Mouse (Mus musculus) neutrophil, adult 5-6 weeks (primary cell): Measurements from ENCODE around the gene AB124611. TPM values are rescaled to one million over a fixed set of nuclear protein-coding genes. Genes with fewer than 3 reads are reported as not detected.
"Not testable (repeated sequence)": the region's sequence is repeated elsewhere in the genome, so short reads cannot be mapped to it uniquely, and the experiment has no call there.

Source experiments
- ATAC-seq: fragments of 151-379, 151-347 bp; 2 replicates; pipeline ENCODE4 v1.8.0; 2017; ENCODE audit warnings: mild to moderate bottlenecking, moderate TSS enrichment; ENCODE audit not compliant: insufficient number of reproducible peaks, poor library complexity, low FRiP score, severe bottlenecking; ENCODE audit errors: extremely low read depth
- total RNA-seq: library from RNA; stranded (forward); fragments of 200-1000 nt; gene quantifications from 2 replicates; pipeline ENCODE4 v1.2.3, GENCODE M21; 2017

The AB124611 gene
- total RNA-seq, 1 experiment from 2014 or later = 333 TPM

DNA sequence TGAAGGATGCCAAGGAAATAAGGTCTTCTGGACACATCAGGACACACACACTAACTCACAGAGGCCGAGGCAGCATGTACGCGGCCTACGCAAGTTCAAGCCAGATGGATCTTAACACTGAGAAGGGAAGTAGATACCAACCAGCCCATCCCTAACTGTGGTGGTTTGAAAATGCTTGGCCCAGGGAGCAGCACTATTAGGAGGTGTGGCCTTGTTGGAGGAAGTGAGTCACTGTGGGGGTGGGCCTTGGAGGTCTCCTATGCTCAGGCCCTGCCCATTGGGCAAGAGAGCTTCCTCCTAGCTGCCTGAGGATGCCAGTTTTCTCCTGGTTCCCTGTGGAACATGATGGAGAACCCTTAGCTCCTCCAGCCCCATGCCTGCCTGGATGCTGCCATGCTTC is 12.5 kb upstream of the AB124611 start:
- no peak for ATAC-seq

DNA sequence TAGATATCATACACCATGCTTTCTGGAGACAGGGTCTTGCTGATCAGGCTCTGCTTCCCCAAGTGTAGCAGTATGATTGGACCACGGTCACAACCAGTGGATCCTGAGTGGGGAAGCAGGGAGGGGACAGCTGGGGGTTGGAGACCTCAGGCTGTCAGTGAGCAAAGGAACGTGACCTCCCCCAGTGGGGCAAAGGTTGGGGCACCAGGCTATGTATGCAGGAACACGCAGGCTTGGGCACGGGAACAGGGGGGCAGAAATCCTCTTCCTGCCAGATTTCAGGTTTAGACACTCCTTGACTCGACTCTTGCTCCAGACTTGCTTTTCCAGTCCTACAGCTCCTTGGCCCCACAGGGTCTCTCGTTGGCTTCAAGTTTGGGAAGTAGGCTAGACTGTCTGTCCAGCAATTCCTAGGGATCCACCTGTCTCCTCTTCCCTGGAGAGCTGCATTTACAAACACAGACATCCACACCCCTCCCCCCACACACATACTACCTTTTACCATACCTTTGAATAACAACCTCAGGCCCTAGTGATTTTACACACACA is 8.0 kb upstream of the AB124611 start:
- ATAC-seq = no peak

DNA sequence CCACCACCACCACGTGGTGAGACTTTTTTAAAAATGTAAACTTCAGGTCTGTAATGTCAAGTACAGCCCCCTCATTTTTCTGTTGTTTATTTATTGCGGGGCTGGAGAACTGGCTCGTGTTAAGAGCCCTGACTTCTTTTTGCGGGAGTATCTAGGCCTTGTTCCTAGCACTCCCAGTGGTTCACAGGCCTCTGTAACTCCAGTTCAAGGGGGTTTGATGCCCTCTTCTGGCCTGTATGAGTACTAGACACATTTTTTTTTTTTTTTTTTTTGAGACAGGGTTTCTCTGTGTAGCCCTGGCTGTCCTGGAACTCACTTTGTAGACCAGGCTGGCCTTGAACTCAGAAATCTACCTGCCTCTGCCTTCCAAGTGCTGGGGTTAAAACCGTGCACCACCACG is 7.3 kb upstream of the AB124611 start:
- ATAC-seq = not testable (repeated sequence)

DNA sequence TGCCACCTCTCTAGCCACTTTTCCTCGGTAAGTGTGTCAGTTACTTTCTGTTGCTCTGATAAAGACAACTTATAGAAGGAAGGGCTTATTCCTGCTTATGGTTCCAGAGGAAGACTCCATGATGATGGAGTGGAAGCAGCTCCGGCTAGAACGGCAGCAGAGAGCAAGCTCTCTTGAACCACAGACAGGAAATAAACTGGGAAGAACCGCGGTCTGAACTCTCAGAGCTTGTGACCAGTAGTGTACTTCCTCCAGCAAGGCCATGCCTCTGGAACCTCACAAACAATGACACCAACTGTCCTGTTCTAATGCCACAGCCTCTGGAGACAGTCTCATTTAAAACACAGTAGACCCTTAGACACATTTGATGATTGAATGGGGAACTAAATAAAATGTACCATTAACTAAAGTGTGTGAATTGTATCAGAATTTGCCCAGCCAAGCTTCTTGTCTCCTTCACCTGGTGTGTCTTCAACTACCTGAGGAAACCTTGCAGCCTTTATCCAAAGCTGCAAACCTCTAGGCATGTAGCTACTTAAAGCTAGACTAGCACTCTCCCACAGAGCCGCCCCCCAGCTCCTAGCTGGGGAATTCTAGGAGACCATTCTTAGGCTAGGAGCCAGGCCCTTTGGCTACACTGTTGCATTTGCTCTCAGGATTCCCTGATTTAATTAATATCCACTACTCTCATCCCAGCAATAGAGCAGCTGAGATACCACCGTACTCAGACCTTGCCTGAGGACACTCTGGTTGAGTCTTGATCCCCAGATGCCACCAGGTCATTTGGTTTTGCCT is 637 bp upstream of the AB124611 start:
- ATAC-seq = no peak

DNA sequence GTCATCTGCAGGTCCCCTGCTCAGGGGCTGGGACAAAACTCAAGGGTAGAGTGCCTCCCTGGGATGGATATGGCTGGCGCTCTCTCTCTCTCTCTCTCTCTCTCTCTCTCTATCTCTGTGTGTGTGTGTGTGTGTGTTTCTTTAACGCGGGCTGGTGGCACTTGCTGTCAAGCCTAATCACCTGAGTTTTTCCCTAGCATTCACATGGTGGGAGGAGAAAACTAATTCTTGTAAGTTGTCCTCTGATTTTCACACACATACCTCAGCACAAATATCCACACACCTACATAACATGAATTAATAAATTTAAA is 613 bp downstream of the AB124611 start:
- no peak for ATAC-seq

DNA sequence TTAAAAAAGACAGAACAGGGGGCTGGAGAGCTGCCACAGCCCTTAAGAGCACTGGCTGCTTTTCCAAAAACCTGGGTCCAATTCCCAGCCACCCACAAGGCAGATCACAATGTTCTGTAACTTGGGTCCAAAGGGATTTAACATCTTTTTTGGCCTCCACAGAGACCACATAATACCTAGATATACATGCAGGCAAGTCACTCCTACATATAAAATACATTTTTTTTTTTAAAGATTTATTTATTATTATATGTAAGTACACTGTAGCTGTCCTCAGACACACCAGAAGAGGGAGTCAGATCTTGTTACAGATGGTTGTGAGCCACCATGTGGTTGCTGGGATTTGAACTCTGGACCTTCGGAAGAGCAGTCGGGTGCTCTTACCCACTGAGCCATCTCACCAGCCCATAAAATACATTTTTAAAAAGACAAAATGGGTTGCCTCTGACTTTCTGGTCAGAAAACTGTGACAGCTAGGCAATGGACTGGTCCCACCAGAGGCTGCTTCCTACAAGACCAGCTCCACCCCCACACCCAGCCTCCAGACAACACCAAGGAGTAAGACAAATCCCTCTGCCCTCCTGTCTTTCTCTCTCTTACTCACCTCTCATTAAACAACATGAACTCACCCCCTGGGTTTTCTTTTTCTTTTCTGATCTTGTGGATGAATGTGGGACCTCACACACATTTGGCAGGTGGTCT is 1.3 kb downstream of the AB124611 start:
- no peak for ATAC-seq

DNA sequence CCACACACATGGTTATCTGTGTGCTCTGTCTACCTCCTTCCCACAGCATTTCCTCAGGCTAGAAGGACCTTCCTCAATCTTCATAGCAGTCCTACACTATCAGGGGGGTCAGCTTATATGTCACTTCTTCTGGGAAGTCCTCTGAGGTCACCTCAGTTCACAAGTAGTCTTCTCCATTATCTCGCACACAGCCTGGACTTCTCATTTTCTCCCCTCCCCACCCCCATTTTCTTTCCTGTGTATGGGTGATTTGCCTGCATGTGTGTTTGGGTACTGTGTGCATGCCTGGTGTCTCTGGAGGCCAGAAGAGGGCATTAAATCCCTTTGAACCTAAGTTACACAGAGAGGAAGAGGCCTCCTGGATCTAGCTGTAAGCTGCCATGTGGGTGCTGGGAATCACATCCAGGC is 1.9 kb downstream of the AB124611 start:
- ATAC-seq = peak; percentile 58

DNA sequence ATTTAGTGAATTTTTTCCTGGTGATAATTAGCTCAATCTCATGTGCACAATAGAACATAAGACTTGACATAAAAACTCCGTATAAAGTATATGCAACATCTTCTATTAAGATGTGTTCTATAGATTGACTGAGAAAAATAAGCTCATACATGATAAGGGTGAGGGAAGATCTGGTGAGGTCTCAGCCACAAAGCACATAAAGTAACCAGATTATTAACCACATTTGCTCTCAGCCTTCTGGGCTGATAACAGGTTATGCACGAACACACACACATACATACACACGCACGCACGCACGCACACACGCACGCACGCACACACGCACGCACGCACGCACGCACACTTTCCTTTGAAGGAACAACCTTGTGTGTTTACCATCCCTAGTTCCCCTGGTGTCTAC is 10.5 kb downstream of the AB124611 start:
- no peak for ATAC-seq

DNA sequence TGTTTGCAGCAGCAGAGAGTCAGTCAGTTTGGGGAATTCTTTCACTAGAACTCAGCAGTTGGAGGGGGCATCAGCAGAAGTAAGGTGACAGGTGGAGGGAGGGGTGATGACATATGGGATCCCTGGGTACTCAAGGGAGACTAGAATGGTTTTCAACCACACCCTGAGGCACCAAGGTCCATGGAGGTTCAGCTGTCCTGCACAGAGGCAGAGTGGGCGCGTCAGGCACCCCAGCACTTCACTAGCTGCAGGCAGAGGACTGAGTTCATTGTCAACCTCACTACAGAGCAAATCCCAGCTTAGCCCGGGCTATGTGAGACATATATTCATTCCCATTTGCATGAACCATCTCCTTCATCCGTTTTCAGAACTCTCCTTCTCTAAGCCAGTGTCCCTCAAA is 11.0 kb downstream of the AB124611 start:
- ATAC-seq = no peak

DNA sequence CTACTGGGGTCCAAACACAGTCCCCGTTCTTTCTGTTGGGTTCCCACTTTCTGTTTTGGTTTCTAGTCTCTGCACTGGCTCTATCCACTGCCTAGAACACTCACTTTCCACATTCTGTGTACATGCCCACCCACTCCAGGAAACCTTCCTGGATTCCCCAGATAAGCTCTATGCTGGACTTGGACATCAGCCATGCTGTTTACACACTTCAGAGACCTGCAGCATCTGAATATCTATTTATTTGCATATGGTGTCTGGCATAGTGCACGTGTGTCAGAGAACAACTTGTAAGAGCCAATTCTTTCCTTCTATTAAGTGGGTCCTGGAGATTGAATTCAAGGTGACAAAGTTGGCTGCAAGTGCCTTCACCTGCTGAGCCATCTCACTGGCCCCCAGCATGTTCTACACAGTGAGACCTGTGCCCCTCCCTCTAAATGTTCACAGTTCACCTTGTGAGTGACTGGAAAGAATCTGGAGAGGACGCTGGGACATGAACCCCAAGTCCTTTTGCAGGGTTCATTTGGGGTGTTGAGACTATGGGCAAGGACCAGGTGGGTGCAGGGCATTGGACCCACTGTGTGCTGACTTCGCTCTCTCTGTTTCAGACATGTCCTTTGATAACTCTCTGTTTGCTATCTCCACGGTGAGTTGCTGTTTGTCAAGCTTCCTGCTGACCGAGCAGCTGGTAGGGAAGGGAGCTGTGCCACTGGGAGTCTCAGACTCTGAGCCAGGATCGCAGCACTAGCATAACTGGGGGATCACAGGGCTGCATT is 14.2 kb downstream of the AB124611 start:
- ATAC-seq = no peak

DNA sequence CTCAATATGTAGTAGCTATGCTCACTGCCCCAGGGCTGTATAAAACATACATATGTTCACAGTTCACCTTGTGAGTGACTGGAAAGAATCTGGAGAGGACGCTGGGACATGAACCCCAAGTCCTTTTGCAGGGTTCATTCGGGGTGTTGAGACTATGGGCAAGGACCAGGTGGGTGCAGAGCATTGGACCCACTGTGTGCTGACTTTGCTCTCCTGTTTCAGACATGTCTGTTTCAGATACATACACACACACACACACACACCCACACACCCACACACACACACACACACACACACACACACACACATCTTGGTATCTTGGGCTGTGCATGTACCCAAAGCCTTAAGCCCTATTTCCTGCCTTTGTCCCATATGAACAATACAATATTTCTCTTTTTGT is 16.0 kb downstream of the AB124611 start:
- not testable (repeated sequence) for ATAC-seq

DNA sequence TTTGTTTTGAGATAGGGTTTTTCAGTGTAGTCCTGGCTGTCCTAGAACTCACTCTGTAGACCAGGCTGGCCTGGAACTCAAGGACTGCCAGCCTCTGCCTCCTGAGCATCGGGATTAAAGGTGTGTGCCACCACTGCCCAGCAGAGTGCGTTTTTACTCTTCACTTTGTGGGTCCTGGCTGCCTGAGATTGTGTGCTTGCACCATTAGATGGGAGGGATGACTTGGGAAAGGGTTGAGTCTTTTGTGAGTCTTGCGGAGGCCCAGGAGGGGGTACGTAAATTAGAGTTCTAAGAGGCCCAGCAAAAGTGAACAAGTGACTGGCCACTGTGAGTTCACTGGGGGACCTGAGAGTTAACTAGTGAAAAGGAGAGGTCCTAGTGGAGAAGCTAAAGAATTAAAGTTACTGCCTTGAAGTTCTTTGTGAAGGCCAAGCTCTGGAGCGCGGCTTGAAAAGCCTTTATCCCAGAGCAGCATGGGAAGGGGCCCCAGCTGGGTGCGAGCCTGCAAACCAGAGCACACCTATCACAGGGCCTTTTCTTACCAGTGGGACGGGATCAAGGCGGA is 19.5 kb downstream of the AB124611 start:
- no peak for ATAC-seq

DNA sequence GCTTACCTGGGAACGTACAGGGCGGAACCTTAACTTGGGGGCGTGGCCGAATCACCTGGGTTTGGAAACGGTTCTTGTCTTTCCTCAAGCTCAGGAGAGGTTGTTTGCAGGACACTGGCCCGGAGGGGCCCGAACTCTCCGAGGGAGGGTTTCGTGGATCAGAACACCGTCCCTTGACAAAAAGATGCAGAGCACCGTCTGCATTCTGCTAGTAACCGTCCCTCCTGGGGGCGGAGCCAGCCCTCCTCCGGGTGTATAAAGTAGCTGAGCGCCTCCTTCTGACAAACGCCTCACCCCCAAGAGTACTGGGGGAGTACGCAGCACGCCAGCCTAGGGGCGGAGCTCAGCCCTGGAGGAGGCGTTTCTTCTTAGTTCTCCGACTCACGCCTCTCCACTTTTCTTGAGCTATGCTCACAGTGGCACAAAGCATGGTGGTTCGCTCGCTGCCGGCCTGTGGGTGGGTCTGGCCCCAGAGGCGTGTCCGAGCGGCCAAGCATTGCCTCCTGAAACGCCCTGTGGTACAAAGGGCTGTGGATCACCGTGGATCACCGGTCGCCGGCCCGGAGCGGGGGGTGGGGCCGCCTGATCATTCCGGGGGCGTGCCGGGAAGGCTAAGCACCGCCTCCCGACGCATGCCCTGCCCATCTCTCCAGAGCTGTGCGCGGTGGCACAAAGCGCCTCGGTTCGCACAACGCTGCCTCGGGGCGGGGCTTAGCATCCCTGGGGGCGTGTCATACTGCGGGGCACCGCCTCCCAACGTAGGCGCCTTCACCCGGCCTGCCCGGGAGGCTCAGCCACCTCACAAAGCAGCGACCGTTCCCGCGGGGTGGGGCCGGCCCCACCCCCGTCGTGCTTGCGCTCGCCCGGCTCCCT is 20.2 kb downstream of the AB124611 start:
- peak; percentile 84 for ATAC-seq

DNA sequence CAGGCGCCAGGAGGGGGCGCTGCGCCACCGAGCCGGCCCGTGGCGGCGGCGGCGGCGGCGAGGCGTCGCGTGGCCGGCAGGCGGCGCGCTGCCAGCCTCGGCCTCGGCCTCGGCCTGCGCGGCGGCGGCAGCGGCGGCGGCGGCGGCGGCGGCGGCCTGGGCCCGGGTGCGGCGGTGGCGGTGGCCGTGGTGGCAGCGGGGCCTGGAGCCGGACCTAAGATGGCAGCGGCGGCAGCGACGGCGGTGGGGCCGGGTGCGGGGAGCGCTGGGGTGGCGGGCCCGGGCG is 20.8 kb downstream of the AB124611 start, which contains the start of gene Carm1:
TSS of gene Carm1 (plus strand) at position 106 of the 286 bp plus-strand sequence.
- ATAC-seq = no peak

DNA sequence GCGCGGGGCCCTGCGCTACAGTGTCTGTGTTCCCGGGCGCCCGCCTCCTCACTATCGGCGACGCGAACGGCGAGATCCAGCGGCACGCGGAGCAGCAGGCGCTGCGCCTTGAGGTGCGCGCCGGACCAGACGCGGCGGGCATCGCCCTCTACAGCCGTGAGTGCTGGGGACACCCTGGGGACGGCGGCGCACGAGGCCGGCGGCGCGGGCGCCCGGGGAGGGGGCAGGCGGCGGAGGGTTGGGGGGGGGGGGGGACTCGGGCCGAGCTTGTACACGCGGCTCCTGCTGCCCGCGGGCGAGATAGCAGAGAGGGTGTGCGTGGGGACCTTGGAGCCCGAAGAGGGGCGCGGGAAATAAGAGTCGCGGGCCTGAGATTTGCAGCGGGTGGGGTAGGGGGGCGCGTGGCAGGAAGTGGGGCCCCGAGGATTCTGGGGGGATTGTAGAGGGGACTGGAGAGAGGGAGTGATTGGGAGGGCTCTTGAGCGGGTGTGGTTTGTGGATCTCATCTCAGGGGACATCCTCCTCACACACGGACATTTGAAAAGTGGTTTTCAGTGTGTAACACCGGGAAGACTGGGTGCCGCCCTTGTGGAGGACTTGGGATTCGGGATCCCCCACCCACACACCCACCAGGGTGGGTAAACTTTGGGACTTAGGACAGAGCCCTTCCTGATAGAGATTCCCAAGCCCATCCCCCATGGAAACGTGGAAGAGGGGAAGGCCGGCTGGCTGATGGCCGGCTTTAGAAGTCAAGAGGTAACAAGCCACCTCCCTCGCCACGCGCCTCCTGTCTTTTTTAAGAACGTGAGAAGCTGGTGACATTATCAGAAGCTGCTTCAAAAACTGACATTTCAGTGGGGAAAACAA is 21.3 kb downstream of the AB124611 start:
- no peak for ATAC-seq

DNA sequence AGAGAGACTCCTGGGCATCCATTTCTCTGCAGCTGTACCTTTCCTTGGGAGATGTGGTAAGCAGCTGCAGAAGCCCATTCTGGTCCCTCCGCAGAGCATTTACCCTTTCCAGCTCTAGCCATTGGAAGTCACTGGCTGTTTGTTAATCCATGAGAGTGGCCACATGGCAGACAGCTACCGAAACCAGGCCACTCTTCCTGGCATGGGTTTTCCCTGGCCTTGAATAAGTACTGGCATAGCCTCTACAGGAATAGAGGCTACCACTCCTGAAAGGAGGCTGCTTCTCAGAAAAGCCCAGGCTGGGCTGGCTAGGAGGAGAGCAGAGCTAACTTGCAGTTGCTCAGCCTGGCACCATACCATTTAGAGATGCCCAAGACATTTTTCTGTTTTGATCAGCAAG is 25.1 kb downstream of the AB124611 start:
- no peak for ATAC-seq

DNA sequence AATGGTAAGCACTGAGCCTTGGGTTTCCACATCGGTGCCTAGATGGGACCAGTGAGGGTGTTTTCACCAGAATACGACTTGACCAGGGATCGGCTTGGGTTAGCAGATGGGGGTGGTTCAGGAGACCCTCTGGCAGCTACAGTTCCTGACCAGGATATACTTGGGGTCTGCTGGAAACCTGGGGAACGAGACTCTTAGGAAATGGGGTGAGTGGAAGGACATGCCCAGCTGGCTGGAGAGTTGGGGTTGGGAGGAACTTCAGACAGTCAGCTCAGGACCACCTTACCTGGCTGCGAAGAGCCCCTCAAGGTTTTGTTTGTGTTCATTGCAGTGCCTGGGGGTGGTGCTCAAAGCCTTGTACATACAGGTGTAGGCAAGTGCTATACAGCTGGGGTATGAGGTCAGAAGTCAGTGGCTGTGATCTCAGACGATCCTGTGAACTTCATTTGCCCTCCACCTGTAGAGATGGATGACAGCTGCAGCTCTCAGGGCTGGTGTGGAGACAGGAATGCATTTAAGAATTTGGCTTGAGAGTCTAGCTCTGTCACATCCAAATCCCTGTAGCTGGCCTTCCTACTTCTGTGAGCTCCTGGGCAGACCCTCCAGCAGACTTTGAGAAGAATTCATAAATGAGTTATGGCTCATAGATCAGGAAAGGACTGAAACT is 27.8 kb downstream of the AB124611 start:
- ATAC-seq = no peak
